Mouse (Mus musculus): ENCODE measurements around the gene Mapt.

DNA sequence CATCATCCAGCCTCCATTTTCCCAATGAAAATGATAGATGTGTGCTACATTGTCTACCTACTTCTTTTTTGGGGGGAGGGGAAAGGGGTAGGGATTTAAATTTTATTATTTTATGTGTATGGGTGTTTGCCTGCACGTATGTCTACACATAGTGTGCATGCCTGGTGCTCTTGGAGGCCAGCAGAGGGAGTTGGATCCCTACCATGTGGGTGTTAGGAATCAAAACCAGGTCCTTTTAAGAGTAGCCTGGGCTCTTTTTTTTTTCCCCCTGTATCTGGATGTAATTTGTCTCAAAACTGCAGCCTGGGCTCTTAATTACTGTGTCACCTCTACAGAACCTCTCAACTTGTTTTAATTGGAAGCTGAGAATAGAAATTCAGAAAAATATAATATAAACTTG is 148.4 kb downstream of the Mapt start:
- peak; percentile 56; the same call in 1 of the 2 replicates for TF ChIP-seq CTCF (IDR thresholded peaks at IDR 0.05; ENCODE audit: borderline replicate concordance, insufficient read depth, low read depth, low read length)
- TF ChIP-seq POLR2A (IDR thresholded peaks at IDR 0.05; ENCODE audit: borderline replicate concordance, insufficient read depth, low read length) = no peak
